Mouse (Mus musculus): ENCODE results near the gene Ralgps1. TPM values are rescaled to one million over a fixed set of nuclear protein-coding genes. Genes with fewer than 3 reads are reported as not detected.

Gene Ralgps1
- total and polyA plus RNA-seq, 3 experiments, result 0.89 to 2.6 TPM; not detected in 1

DNA sequence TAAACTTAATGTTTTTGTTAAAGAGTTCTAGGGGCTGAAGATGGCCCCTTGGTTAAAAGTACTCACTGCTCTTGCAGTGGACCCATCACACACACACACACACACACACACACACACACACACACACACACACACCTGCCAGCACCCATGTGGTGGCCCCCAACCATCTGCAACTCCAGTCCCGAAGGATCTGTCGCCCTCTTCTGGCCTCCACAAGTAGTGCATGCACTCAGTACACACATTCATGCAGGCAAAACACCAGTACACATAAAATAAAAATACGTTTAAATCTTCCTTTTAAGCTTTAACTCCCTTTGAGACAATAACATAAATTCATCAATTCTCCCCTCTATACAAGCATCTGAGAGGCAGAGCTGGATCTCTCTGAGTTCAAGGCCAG, 23.7 kb downstream of the Ralgps1 start:
- TF ChIP-seq MAZ (IDR thresholded peaks at IDR 0.05; ENCODE audit: low read depth, low read length), result peak; percentile 61; the same call in 1 of the 2 replicates
- no peak for TF ChIP-seq BHLHE40 (IDR thresholded peaks at IDR 0.05; ENCODE audit: borderline replicate concordance, low read depth, low read length)
- TF ChIP-seq SIN3A (IDR thresholded peaks at IDR 0.05; ENCODE audit: low read length), result no peak
- peak; percentile 40; the same call in 1 of the 2 replicates for TF ChIP-seq MYC (IDR thresholded peaks at IDR 0.05; ENCODE audit: low read depth, low read length)
- TF ChIP-seq SMC3 (IDR thresholded peaks at IDR 0.05; ENCODE audit: low read depth, low read length), result peak; percentile 87
- TF ChIP-seq MYB (IDR thresholded peaks at IDR 0.05; ENCODE audit: low read depth, low read length), result no peak
- peak; percentile 77 to 93 (median 90) for TF ChIP-seq CTCF (IDR thresholded peaks at IDR 0.05 in 2 of 3, conservative IDR thresholded peaks at IDR 0.05 in 1 of 3; ENCODE audit: control insufficient read depth in 1 of 3, insufficient read depth in 1 of 3, low read depth in 2 of 3, low read length in 3 of 3, poor library complexity in 1 of 3, severe bottlenecking in 1 of 3)
- no peak for TF ChIP-seq MAX (IDR thresholded peaks at IDR 0.05; ENCODE audit: low read length)
- TF ChIP-seq POLR2A (IDR thresholded peaks at IDR 0.05; ENCODE audit: control insufficient read depth in 1 of 2, insufficient read depth in 1 of 2, low read depth in 1 of 2, low read length in 2 of 2, poor library complexity in 1 of 2), result no peak
- TF ChIP-seq TCF12 (IDR thresholded peaks at IDR 0.05; ENCODE audit: low read depth, low read length), result no peak
- no peak for TF ChIP-seq ETS1 (IDR thresholded peaks at IDR 0.05; ENCODE audit: low read depth, low read length)
- peak; percentile 85 for TF ChIP-seq RAD21 (IDR thresholded peaks at IDR 0.05; ENCODE audit: low read depth, low read length)
- no peak for TF ChIP-seq EP300 (IDR thresholded peaks at IDR 0.05; ENCODE audit: low read depth in 1 of 2, low read length in 2 of 2)
- TF ChIP-seq ELF1 (IDR thresholded peaks at IDR 0.05; ENCODE audit: low read depth, low read length), result no peak
- no peak for TF ChIP-seq TBP (IDR thresholded peaks at IDR 0.05; ENCODE audit: low read depth, low read length)
- peak; percentile 84 for TF ChIP-seq ZC3H11A (IDR thresholded peaks at IDR 0.05; ENCODE audit: low read depth, low read length)
- TF ChIP-seq HCFC1 (IDR thresholded peaks at IDR 0.05; ENCODE audit: low read depth, low read length), result no peak
- no peak for TF ChIP-seq GATA1 (IDR thresholded peaks at IDR 0.05; ENCODE audit: low read depth, low read length)
- TF ChIP-seq POLR2AphosphoS2 (IDR thresholded peaks at IDR 0.05; ENCODE audit: low read length), result no peak
- TF ChIP-seq ZNF384 (IDR thresholded peaks at IDR 0.05; ENCODE audit: low read depth, low read length), result no peak
- TF ChIP-seq NELFE (IDR thresholded peaks at IDR 0.05; ENCODE audit: low read depth, low read length), result no peak
- no peaks in the 10 kb centered on the region for H3K9me3 ChIP-seq (replicated peaks; ENCODE audit: insufficient read depth, low read length)
- no peaks in the 10 kb centered on the region for H3K36me3 ChIP-seq (ENCODE audit: control insufficient read depth in 1 of 2, insufficient read depth in 2 of 2, low read length in 2 of 2)
- H3K4me3 ChIP-seq (ENCODE audit: control insufficient read depth in 1 of 2, insufficient read depth in 1 of 2, low read depth in 2 of 2, low read length in 2 of 2), result no peak overlapping the region
- no peaks in the 10 kb centered on the region for H3K27me3 ChIP-seq (ENCODE audit: control insufficient read depth in 1 of 2, insufficient read depth in 2 of 2, low read length in 2 of 2)
- H3K9ac ChIP-seq (ENCODE audit: control insufficient read depth, low read depth, low read length, poor library complexity, severe bottlenecking), result no peak overlapping the region
- H3K27ac ChIP-seq (ENCODE audit: control insufficient read depth, low read depth, low read length), result no peak overlapping the region
- no peaks in the 10 kb centered on the region for H3K4me1 ChIP-seq (ENCODE audit: control insufficient read depth in 1 of 2, insufficient read depth in 2 of 2, low read length in 2 of 2)
- peak; percentile 74 for DNase-seq (ENCODE audit: low read depth, low spot score)
- no peaks in the 10 kb centered on the region for H3K79me2 ChIP-seq (ENCODE audit: control insufficient read depth, insufficient read depth, low read length, poor library complexity)

DNA sequence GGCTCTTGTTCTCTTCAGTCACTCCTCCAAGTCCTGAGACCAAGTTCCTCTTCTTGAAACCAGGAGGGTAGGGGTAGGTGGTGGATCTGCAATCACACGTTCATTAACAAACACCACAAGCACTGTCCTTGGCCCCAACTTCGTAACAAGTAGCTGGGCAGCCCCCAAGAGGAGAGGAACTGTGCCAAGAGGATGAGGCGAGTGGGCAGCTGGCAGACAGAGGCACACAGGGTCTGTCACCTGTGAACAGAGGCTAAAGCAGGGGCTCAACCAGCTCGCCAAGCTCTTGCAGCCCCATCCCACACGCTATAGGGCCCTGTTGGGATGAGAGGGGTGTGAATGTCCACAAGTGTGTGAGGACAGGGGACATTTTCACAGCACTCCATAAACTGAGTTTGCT, 24.5 kb downstream of the Ralgps1 start:
- Histone ChIP-seq H3K9me3 (replicated peaks; ENCODE audit: insufficient read depth, low read length) (no peaks in the 10 kb centered on the region), H3K27me3 (ENCODE audit: control insufficient read depth in 1 of 2, insufficient read depth in 2 of 2, low read length in 2 of 2) (no peaks in the 10 kb centered on the region), H3K27ac (ENCODE audit: control insufficient read depth, low read depth, low read length) (no peak overlapping the region), H3K4me3 (ENCODE audit: control insufficient read depth in 1 of 2, insufficient read depth in 1 of 2, low read depth in 2 of 2, low read length in 2 of 2) (no peak overlapping the region), H3K4me1 (ENCODE audit: control insufficient read depth in 1 of 2, insufficient read depth in 2 of 2, low read length in 2 of 2) (no peaks in the 10 kb centered on the region), H3K9ac (ENCODE audit: control insufficient read depth, low read depth, low read length, poor library complexity, severe bottlenecking) (no peak overlapping the region), H3K79me2 (ENCODE audit: control insufficient read depth, insufficient read depth, low read length, poor library complexity) (no peaks in the 10 kb centered on the region), H3K36me3 (ENCODE audit: control insufficient read depth in 1 of 2, insufficient read depth in 2 of 2, low read length in 2 of 2) (no peaks in the 10 kb centered on the region)
- TF ChIP-seq RCOR1 (IDR thresholded peaks at IDR 0.05; ENCODE audit: low read depth, low read length), result no peak
- TF ChIP-seq SMC3 (IDR thresholded peaks at IDR 0.05; ENCODE audit: low read depth, low read length), result no peak
- TF ChIP-seq E2F4 (IDR thresholded peaks at IDR 0.05; ENCODE audit: borderline replicate concordance, low read depth, low read length), result no peak
- TF ChIP-seq MAX (IDR thresholded peaks at IDR 0.05; ENCODE audit: low read length), result no peak
- no peak for TF ChIP-seq TBP (IDR thresholded peaks at IDR 0.05; ENCODE audit: low read depth, low read length)
- TF ChIP-seq POLR2A (IDR thresholded peaks at IDR 0.05; ENCODE audit: control insufficient read depth in 1 of 2, insufficient read depth in 1 of 2, low read depth in 1 of 2, low read length in 2 of 2, poor library complexity in 1 of 2), result no peak
- TF ChIP-seq CHD1 (IDR thresholded peaks at IDR 0.05; ENCODE audit: low read depth, low read length), result no peak
- no peak for TF ChIP-seq MAZ (IDR thresholded peaks at IDR 0.05; ENCODE audit: low read depth, low read length)
- TF ChIP-seq USF2 (IDR thresholded peaks at IDR 0.05; ENCODE audit: borderline replicate concordance in 1 of 2, insufficient read depth in 1 of 2, low read depth in 1 of 2, low read length in 2 of 2), result no peak
- no peak for TF ChIP-seq RAD21 (IDR thresholded peaks at IDR 0.05; ENCODE audit: low read depth, low read length)
- TF ChIP-seq NRF1 (IDR thresholded peaks at IDR 0.05; ENCODE audit: insufficient read depth, low read depth, low read length, poor library complexity, severe bottlenecking), result no peak
- no peak for DNase-seq (ENCODE audit: low read depth, low spot score)

Data from MEL (cell line).